28 mouse cellular contexts compared by ENCODE assay signal in the genomic region with DNA sequence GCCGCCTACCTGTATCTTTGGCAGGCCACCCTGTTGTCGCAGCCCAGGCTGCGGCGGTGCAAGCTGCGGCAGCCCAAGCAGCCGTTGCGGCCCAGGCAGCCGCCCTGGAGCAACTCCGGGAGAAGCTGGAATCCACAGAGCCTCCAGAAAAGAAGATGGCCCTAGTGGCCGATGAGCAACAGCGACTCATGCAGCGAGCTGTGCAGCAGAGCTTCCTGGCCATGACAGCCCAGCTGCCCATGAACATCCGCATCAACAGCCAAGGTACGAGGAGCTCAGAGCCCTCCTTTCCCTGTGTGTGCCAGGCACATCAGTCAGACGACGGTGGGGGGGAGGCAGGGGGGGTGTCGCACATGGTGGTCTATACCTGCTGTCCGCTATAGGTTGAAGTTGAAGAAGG. TPM values are rescaled to one million over a fixed set of nuclear protein-coding genes. Genes with fewer than 3 reads are reported as not detected.
"Had no signal": no experiment of that assay in that cellular context is flagged by ENCODE, and none has a peak within 500 bp of the region (broad histone marks: within the 10 kb centered on the region; RNA-seq: fewer than 3 reads in every experiment).

No protein-coding gene starts in this region.

- H3K4me2 ChIP-seq: heart, embryonic 12.5 days; hindbrain, embryonic 12.5 days; hindbrain, embryonic 14.5 days; intestine, embryonic 15.5 days; limb, embryonic 12.5 days; liver, embryonic 11.5 days; liver, embryonic 13.5 days; liver, embryonic 15.5 days had no signal

- DNase-seq: gastrocnemius, adult 2 months; gastrocnemius, postnatal 14 days; gastrocnemius, postnatal 36 days; heart, adult 18-20 months; heart, postnatal 10 days; heart, postnatal 4 days; kidney, adult 18-20 months; kidney, adult 8-10 months; kidney, postnatal 10 days; kidney, postnatal 25 days; kidney, postnatal 4 days; liver; liver, embryonic 13.5 days had no signal

- H3K27ac ChIP-seq: gastrocnemius, adult 2 months; heart, embryonic 10.5 days; hindbrain, embryonic 10.5 days; hindbrain, embryonic 12.5 days; hindbrain, embryonic 14.5 days; intestine, embryonic 15.5 days; layer of hippocampus, adult 2 months; left cerebral cortex, adult 2 months; limb, embryonic 10.5 days; limb, embryonic 12.5 days; liver, embryonic 13.5 days; liver, embryonic 15.5 days had no signal

- H3K9ac ChIP-seq: heart, embryonic 12.5 days; hindbrain, embryonic 12.5 days; hindbrain, embryonic 14.5 days; intestine, embryonic 15.5 days; limb, embryonic 12.5 days; liver, embryonic 13.5 days; liver, embryonic 15.5 days had no signal

- H3K9me3 ChIP-seq: heart, embryonic 10.5 days; heart, embryonic 12.5 days; hindbrain, embryonic 10.5 days; hindbrain, embryonic 12.5 days; intestine, embryonic 15.5 days; limb, embryonic 10.5 days; limb, embryonic 12.5 days; liver, embryonic 13.5 days; liver, embryonic 15.5 days had no signal

- H3K4me3 ChIP-seq: gastrocnemius, adult 2 months; heart, embryonic 10.5 days; heart, embryonic 12.5 days; hindbrain, embryonic 10.5 days; hindbrain, embryonic 12.5 days; intestine, embryonic 15.5 days; layer of hippocampus, adult 2 months; left cerebral cortex, adult 2 months; limb, embryonic 10.5 days; limb, embryonic 12.5 days; liver, embryonic 13.5 days; liver, embryonic 15.5 days had no signal

- H3K27me3 ChIP-seq: heart, embryonic 12.5 days; intestine, embryonic 15.5 days; limb, embryonic 12.5 days; liver, embryonic 13.5 days; liver, embryonic 15.5 days had no signal

- ATAC-seq: hindbrain, embryonic 16.5 days; inflammation-experienced regulatory T-cells, adult 6 months; intestine, embryonic 15.5 days; intestine, postnatal 0 days had no signal

RNA-seq across cellular contexts. Expression of gene Grin3b, which starts 19.9 kb away (rescaled TPM):
- total RNA-seq: heart, postnatal 10 days had no signal
